Mouse (Mus musculus): ENCODE measurements at regions not wholly inside any gene's neighbourhood (a gene's known extent, or its start where the extent isn't known, plus 50 kb on each side); places are given as distances from the start of the nearest gene placed in this dataset.

DNA sequence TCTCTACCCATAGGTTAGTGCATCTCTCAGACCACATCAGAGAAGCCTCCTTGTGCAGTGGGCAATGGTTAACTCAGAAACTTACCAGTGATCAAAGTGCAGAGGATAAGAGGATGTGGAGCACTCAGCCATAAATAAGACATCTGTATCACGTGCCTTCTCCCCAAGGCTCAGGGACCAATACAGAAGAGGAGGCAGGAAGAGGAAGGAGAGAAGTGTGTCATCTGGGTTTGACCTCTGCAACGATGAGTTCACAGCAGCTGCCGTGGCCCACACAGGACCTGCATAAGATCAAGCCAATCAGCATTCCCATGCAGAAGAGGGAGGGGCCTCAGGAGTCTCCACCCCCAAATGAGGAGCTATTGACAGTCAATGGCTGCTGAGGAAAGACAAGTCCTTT lies 252.8 kb downstream of the Gm12728 start:
- DNase-seq (ENCODE audit: low spot score in 2 of 2) = no peak

DNA sequence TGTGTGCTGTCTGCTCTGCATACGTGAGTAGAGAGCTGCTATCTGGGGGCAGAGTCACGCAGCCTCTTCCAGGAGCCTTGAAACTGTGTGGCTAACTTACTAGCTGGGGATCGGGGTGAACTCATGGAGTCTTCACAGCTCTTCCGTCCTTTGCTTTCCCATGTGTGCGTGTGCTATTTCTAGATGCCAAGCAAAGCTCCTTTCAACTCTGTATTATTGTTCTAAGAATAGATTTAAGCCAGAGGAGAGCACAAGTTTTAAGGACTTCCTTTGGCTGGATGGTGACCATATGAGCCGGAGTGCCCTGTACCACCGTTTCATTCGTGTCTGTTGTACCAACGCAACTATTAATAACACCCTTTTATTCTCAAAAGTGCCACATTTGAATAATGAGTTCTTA lies 254.0 kb downstream of the Gm12728 start:
- no peak for DNase-seq (ENCODE audit: low spot score in 2 of 2)

DNA sequence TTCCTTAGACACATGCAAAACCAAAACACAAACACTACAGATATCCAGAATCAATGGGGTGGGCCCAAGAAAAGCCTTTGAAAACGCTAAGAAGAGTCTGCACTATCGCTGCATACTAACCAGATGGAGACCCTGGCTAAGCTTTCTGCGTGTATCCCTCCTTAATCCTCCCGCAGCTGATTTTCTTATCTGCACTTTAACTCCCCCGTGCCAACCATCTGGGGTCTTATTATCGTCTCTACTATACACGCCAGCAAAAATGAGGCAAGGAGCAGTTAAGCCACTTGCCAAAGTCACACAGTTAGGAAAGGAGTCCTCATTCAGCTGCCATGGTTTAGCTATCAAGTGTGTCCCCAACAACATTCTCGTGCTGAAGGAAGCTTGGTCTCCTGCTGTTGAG lies 258.4 kb downstream of the Gm12728 start:
- no peak for DNase-seq (ENCODE audit: low spot score in 2 of 2)

DNA sequence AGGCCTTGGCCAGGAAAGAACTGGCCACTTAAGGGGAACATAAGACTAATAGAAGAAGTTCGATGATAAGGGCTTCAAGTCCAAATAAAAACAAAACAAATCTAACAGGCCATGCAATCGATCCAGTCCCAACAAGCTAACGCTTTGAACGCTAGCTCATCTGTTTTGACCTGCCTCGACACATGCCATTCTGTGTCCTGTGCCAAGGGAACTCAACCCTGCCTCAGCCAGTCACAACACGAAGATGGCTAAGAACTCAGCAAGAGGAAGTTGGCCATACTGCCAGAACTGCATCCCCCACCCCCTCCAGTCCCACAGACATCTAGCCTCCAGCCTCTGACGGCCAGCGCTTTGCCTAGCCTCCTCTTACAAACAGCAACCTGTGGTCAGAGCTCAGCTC lies 259.1 kb downstream of the Gm12728 start:
- DNase-seq (ENCODE audit: low spot score in 2 of 2) = peak in 1 of 2 experiments; percentile 53

DNA sequence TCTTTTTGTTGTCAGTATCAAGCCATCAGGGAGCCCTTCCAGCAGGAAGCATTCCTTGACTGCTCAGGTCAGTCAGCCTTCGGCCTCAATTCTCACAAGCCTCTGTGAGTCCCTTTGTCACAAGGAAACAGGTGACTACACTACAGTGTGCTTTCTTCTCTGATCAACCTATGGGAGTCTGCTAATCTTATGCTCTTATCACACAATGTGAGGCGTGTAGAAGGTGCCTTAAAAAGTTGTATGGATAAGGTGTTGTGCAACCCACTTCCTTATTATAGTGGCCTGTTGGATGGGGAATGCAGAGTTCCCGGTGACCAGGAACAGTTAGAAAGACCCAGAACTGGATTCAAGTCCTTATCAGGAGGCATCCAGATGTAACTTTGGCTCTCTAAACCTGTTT lies 260.2 kb downstream of the Gm12728 start:
- DNase-seq (ENCODE audit: low spot score in 2 of 2) = no peak

DNA sequence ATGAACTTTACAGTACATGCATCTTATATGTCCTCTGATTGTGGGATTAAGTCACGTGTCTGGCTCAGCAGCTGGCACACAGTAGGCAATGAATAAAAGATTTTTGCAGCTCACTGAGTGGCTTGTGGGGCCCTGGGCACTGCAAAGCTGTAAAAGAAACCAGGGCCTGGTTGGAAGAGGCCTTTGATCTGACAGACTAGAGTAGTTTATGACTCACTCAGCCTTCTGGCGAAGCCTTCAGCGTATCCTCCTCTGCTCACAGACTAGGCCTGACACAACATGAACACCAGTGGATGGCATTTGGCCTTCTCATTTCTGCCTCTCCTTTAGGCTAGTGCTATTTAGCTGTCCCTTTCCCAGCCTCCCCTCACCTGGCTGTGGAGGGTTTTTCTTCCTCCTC lies 260.6 kb downstream of the Gm12728 start:
- DNase-seq (ENCODE audit: low spot score in 2 of 2) = peak in 1 of 2 experiments; percentile 10

DNA sequence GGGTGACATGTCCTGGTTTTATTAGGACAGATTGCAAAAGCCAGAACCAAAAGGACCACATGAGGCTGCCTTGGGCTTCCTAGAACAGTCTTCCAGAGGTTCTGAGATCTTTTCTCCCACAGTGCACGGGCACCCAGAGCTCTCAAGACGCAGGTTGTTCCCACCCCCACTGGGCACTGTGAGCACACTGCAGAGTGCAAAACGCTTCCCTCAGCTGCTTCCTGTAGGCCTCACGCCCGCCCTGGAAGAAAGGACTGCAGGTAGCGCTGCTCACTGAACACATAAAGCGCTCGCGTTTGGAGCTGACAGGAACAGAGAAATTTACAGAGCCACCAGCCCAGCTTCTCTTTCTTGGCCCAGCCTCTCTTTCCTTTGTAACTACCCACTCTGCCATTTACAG lies 262.5 kb upstream of the Usp24 start:
- DNase-seq (ENCODE audit: low spot score in 2 of 2) = no peak

DNA sequence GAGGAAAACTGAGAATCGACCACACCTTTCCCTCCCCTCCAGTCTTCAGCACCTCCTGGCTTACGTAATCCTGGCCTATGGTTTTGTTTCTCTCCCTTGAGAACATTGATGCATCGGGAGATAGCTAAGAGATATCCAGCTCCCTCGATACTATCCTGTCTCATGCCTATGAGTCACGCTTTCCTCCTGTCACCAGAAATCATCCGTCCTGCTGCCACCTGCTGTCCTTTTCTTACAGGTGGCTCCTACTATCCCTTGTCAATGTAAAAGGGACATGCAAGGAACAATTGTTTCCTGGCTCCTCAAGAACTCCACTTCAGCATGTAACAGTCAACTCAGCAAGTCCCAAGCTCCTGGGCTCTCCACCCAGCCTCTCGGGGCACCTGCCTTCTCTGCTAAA lies 261.7 kb upstream of the Usp24 start:
- peak in 1 of 2 experiments; percentile 9 for DNase-seq (ENCODE audit: low spot score in 2 of 2)

DNA sequence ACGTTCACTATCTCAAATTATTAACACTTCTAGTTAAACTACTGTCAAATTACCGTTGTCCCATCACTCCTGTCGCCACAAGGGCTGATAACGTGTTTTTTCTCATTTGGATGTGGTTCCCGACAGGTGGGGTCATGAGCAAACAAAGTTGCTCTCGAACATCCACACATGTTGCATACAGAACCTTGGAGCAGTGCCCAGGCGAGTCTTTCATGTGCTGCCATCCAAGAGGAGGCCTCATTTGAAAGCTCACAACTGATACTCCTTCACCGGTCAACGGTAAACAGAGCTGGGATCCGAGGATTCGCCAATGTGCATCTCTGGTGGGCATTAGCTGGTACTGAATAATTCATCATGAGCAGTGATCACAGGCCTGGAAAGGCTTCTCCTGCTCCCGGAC lies 253.4 kb upstream of the Usp24 start:
- DNase-seq (ENCODE audit: low spot score in 2 of 2) = no peak

DNA sequence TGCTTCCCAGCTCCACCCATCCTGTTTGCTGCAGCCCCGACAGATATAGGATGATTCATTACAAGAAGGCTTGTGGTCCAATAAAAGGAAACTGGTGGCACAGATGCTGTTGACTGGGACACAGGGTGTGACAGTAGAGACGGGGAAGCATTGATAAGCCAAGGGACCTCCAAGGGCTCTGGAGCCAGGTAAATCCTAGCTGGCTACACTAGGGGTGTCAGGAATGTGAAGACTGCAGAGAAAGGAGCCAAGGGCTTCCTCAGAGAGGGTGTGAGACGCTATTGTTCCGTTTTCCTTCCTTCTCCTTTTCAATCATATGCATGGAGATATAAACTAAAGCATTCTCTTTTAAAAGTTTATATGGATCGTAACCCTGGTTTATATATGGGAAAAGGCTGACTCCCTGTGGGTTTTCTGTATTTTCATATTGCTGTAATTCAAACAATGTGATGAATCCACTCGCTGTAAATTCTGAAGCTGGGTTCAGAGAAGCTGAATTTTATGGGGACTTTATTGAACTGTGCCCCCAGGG lies 252.1 kb upstream of the Usp24 start:
- no peak for DNase-seq (ENCODE audit: low spot score in 2 of 2)

DNA sequence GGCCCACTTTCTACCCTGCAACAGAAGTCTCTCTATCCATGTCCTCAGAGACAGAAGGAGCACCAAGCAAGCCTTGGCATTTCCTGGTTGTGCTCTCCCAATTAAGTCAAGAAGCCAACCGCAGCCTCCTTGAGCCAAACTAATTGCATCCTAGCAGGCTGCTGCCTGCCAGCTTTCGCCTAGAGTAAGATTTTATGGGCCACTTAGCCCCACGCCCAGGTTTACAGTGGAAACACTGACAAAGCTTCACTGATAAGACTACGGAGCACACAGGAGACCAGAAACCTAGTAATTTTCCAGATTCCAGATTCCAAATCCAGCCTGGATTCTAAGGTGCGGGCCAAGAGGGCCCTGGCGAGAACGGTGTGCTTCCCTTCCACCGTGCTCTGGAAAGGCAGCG lies 249.0 kb upstream of the Usp24 start:
- peak; percentile 29 to 52 for DNase-seq (ENCODE audit: low spot score in 2 of 2)

DNA sequence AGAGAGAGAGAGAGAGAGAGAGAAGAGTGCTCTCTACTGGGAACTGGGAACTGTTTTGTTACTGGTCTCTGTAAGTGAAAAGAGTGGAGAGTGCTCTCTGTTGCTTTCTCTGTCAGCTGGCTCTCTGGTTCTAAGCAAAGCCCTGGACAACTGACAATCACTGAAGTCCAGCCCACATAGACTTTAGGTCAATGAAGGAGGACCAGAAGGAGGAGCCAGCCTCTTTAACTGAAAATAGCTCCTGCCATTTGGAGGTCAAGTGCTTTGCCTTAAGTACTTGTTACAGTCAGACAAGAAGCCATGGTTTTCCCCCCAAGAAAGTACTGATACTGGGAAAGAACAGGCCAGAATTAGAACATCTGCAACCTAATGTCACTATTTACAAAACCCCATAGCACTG lies 232.5 kb upstream of the Usp24 start:
- no peak for DNase-seq (ENCODE audit: low spot score in 2 of 2)

DNA sequence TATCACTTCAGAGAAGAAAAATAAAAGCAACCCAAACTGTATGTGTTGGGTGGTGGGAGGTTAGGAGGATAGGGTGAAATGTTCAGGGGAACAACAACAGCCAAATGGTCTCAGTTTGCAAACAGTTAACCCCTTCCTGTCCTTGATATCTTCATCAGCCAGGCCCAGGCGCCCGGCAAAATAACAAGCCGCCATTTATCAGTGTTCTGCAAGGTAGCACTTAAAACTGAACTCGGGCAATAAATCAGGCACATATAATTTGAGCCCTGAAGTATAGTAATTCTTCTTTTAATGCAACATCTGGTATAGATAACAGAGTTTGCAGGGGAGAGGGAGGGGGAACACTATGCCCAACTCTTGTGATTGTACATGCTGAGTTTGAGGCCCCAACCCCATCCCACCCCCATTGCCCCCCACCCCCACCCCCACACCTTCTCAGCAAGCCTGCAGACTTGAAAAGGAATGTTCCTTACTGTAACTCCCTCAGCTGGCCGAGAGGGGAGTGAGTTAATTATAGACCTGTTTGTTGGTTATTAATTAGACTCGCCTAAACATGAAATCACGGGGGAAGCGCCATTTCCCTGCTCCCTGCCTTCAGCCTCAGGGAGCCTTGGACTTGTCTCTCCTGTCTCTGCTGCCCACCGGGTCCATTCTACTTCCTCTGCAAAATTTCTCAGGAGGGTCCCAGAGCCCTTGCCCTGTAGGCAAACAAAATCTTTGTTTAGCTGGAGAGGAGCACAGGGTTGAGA lies 223.9 kb upstream of the Usp24 start:
- DNase-seq (ENCODE audit: low spot score in 2 of 2) = no peak

DNA sequence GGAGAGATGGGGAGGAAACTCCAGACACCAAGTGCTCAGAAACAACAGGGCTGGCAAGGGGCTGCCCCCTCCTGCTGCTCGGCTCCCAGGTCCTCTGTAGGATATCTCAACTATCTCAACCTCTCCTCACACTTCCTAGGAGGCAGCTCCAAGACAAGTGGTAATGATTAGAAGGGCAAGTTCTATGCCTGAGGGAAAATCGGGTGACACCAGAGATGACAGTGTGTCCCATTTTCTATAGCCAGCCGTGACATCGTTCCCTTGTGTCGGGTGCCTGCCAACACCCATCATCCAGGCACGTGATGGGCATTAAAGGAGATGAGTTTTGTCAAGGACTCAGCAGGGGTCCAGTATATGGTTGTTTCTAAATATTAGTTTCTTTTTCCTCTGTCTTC lies 223.3 kb upstream of the Usp24 start:
- DNase-seq (ENCODE audit: low spot score in 2 of 2) = no peak

DNA sequence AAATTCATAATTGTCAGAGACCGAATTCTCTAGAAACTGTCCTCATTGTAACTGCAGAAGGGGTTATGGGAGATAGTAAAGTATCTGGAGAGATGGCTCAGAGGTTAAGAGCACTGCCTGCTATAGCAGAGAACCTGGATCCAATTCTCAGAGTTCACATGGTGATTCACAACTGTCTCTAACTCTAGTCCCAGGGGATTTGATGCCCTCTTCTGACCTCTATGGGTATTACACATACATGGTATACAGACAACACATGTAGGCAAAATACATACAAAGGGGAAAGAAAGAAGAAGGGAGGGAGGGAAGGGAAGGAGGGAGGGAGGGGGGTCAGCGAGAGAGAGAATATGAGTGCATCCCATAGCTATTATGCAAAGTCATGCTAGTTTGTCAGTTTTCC lies 222.8 kb upstream of the Usp24 start:
- DNase-seq (ENCODE audit: low spot score in 2 of 2) = no peak

DNA sequence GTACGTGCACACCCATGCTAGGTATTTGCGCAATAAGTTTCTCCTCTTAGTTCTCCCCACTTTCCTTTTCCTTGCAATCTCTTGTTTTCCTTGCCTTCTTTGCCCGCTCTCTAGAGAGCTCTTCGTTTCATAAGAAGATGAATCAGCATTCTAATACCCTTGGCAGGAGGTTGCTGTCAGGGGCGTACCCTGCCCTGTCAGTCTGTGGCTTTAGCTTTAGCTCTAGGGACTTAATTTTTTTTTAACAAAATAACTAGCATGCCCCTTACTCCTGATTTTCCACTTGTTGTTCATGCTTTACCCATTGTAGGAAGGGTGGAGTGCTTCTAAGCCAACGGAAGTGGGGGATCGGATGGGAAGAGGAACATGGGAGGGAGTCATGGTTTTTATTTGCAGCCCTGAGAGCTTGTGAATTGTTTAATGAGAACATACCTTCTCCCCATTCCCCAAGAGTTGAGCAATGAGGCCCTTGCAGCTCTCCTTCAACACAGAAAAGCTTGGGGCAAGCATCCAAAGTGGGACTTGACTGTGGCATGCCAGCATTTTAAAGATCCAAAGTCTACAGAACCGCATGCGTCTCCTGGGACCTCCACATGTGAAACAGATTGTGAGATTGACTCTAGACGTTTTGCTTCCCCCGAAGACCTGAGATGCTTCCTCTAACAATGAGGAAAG lies 221.0 kb upstream of the Usp24 start:
- DNase-seq (ENCODE audit: low spot score in 2 of 2) = peak in 1 of 2 experiments; percentile 37

DNA sequence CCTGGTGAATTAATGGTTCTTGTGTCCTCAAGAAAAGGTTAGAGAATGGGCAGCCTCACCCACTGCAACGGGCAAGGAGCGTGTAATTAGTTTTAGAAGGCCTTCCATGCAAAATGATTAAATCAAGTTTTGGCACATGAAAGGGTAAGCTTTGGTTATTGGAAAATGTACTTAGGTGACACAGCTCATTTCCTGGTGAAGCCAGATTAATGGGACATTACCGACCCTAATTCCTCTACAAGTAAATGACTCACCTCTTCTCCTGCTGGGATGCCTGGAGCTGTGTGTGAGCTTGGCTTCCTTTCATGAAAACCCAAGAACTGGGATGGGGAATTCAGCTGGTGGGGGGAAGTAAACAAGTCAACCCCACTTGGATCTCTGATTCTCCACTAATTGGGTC lies 219.9 kb upstream of the Usp24 start:
- no peak for DNase-seq (ENCODE audit: low spot score in 2 of 2)

DNA sequence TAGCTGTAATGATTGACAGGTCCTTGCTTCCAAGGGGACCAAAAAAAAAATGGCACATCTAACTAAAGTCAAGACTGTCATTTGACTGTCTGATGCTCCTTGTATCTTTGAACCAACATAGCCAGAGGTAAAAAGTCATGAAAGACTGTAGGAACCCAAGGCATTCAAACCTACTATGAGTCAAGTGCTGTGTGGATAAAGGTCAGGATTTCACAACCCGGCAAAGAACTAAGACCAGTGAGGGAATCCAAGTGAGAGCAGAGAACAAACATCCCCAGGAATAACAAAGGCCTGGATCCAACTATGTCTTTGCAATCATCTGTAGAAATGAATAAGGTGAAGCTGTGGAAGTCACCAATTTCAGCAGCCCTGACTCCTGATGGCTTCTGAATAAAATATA lies 218.2 kb upstream of the Usp24 start:
- DNase-seq (ENCODE audit: low spot score in 2 of 2) = peak in 1 of 2 experiments; percentile 23

DNA sequence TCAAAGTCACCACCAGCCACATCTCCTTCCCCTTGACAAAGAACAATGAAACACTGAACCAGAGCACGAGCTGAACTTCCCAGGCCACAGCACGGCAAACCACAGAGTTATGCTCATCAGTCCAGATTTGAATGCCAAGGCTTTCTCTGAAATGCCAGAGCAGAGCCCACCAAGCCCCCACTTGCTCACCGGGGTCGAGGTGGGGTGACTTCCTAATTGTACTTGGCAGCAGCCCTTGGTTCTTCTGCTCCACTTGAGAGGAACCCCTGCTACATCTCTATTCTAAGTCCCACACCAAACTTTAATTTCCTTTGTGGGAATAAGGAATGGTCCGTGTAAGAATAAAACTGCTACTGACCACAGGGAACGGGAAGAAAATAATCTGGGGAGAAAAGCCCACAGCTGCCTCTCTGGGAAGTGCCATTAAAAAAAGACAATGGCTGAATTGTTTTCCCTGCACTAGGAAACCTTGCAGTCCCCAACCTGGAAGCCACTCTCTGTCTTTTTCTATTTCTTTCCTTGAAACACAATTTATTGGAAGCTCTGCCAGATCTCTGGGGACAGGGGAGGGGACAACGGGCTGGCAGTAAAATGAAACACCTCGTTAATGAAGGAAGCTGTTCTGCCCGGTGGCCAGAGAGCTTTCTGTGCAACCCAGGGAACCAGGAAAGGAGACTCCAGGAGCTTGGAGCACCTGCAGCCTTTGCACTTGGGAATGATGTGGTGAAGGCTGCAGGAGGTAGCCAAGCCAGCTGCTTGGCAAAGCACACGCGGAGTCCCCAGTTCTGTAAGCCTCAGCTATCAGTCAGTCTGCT lies 215.6 kb upstream of the Usp24 start:
- no peak for DNase-seq (ENCODE audit: low spot score in 2 of 2)

DNA sequence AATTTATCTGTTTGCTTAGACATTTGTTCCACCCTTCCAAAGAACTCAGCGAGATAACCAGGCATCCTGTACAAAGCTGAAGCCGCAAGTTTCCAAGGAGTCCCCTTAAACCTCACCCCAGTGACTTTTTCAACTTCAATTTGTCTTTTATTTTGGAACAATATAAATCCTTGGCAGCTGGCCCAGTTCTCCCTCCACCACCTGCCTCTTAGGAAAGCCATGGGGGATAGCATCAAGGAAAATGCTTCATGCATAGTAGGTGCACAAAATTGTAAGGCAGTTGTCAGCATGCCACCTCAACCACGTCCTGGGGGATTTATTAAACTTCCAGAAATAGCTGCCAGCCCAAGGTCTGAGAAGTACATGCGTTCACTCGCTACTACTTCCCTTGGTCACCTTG lies 214.1 kb upstream of the Usp24 start:
- DNase-seq (ENCODE audit: low spot score in 2 of 2) = no peak

DNA sequence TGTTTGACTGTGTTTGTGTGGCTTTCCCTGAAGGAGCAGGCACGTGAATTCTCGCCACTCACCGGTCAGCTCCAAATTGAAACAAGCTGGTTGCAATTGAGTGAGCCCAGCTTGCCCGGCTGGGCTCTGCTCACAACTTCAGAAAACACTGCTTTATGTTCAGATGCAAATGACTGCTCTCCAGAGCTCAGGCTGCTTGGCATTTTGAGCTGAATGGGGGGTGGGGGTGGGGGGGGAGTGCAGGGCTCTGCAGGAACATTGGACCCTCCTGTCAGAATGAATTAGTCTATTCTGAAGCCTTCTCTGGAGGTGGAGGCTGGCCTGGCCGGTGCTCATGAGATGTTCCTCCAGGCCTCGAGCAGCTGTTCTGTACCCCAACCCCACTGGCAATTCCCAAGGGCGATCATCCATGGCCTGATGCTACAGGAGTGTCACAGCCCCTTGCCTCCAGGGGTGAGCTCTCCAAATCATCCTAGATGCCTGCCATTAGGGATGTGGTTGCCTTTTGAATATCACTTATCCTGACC lies 213.5 kb upstream of the Usp24 start:
- no peak for DNase-seq (ENCODE audit: low spot score in 2 of 2)
